Mouse (Mus musculus): ENCODE data around the gene Clec16a.

GRCm38 (mm10) chr16:10639111-10639889 is 94.2 kb downstream of the Clec16a start:
- TF ChIP-seq CTCF (IDR thresholded peaks at IDR 0.05; ENCODE audit: extremely low read depth, insufficient read depth, low read length) = no peak
- no peak for TF ChIP-seq POLR2A (IDR thresholded peaks at IDR 0.05; ENCODE audit: extremely low read depth, insufficient read depth, low read length)

All from cortical plate, adult 2 months (tissue).